Mouse (Mus musculus) forebrain, postnatal 0 days (tissue): ENCODE data around the gene S100a6. TPM values are rescaled to one million over a fixed set of nuclear protein-coding genes. Genes with fewer than 3 reads are reported as not detected.

Experiments used
- ATAC-seq: fragments of 200-750 bp; cut with Nextera tagmentation; 2 replicates; pipeline ENCODE4 v1.8.0; 2017; ENCODE audit warnings: mild to moderate bottlenecking, moderate library complexity
- DNase-seq: peaks from one replicate; pipeline ENCODE4 v3.0.0-alpha.2; 2015
- H3K27ac ChIP-seq: fragments of 300-500 bp; sonication (generic); 2 replicates; pipeline ENCODE4 v1.5.1; 2014; ENCODE audit warnings: low read depth, mild to moderate bottlenecking, antibody characterized with exemption, low read length, moderate library complexity, mixed read lengths
- H3K27me3 ChIP-seq: fragments of 300-500 bp; sonication (generic); 2 replicates; pipeline ENCODE4 v1.6.1; 2014; ENCODE audit warnings: mild to moderate bottlenecking, low read length, mixed read lengths; ENCODE audit not compliant: insufficient read depth
- H3K36me3 ChIP-seq: fragments of 300-500 bp; sonication (generic); 2 replicates; pipeline ENCODE4 v1.6.1; 2014; ENCODE audit warnings: mild to moderate bottlenecking, moderate library complexity; ENCODE audit not compliant: insufficient read depth
- H3K4me1 ChIP-seq: fragments of 300-500 bp; sonication (generic); 2 replicates; pipeline ENCODE4 v1.6.1; 2014; ENCODE audit warnings: antibody characterized with exemption; ENCODE audit not compliant: insufficient read depth
- H3K4me2 ChIP-seq: fragments of 300-500 bp; sonication (generic); 2 replicates; pipeline ENCODE4 v1.6.1; 2014; ENCODE audit warnings: low read depth, mild to moderate bottlenecking, moderate library complexity
- H3K4me3 ChIP-seq: fragments of 300-500 bp; sonication (generic); 2 replicates; pipeline ENCODE4 v1.5.1; 2014; ENCODE audit warnings: low read depth, low read length, mixed read lengths
- H3K9ac ChIP-seq: fragments of 300-500 bp; sonication (generic); 2 replicates; pipeline ENCODE4 v1.6.1; 2014; ENCODE audit warnings: mild to moderate bottlenecking
- H3K9me3 ChIP-seq: fragments of 300-500 bp; sonication (generic); 2 replicates; pipeline ENCODE4 v1.6.1; 2016; ENCODE audit warnings: low read length
- CTCF ChIP-seq: sonication (generic); IDR thresholded peaks from 2 replicates; pipeline ENCODE4 v1.5.1; 2016; ENCODE audit warnings: antibody characterized with exemption, control low read depth, low read depth
- WGBS: fragments of 180-500 bp; shearing (Covaris S2); extraction: QIAGEN DNeasy Blood & Tissue Kit; methylation state at CpG from one replicate; pipeline ENCODE4 v1.1.7; 2014; 5-methylcytosine and 5-hydroxymethylcytosine counted together
- polyA plus RNA-seq: library from polyadenylated mRNA; unstranded; fragments of >200 nt; fragmentation: Nextera tagmentation; extraction: Ambion mirVana; gene quantifications from 2 replicates; pipeline ENCODE4 v1.2.1, GENCODE M21; 2015
- total RNA-seq: library from RNA; depleted of rRNA; stranded (reverse); fragments of >200 nt; gene quantifications from 2 replicates; pipeline ENCODE4 v1.2.3, GENCODE M21; 2014

Gene S100a6
- total and polyA plus RNA-seq, 2 experiments from 2014 or later = 17.9 to 34.9 TPM

DNA sequence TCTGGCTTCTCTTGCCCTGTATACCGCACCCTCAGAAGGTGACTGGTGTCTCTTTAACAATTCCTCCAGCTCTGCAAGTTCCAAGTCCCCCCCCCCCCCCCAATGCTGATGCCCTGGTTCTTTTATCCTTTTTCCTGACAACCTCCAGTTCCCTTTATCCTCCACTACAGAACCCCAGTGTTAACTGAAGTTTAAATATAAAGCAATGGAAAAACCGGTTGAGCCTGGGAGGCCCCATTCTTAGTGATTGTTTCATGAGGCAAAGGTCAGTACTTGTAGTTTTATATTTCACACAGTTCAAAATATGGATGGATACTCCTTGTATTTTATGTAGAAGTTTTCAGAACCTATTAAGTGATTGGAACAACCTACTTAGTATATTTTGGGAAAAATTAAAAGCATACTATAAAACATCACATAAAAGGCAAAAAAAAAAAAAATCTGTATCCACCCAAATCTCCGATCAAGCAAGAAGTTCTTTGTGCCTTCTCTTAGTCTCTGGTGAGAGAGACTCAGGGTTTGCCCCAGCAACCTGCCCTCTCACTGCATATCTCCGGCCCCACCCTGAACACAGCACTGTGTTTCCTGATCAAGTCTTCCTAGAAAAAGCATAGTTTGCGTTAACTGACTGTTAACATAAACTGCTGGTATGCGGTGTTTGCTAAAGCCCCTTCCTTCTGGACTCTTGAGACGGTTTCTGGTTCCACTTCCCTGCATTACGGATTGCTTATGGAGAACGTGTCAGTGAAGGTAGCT lies 13.8 kb downstream of the S100a6 start:
- Histone ChIP-seq H3K36me3 (no peaks in the 10 kb centered on the region), H3K27ac (no peak overlapping the region), H3K4me1 (peaks cover 10% of the 10 kb centered on the region; the same call in 1 of the 2 replicates), H3K4me3 (no peak overlapping the region), H3K9ac (no peak overlapping the region), H3K4me2 (no peak overlapping the region), H3K9me3 (no peaks in the 10 kb centered on the region), H3K27me3 (no peaks in the 10 kb centered on the region)
- WGBS = 79% methylated on average over 9 of the region's 9 CpGs
- DNase-seq = no peak
- no peak for ATAC-seq
- TF ChIP-seq CTCF = no peak

DNA sequence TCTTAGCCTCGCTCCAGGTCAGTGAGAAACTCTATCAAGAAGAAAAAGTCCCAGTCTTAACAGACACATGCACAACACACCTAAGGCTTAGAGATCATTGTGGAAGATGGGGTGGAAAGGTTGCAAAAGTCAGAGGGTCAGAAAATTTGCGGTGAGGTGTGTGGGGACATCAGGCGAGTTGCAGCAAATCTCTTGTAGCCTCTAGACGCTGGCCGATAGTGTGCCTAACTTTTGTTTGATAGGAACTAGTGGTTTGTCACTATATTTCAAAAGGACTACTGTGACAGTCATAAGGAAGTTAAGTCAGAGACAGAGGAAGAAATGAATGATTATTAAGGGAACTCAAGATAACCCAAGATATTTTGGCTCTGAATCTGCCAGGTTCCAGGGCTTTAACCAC lies 14.7 kb downstream of the S100a6 start:
- WGBS = 96% methylated on average over 5 of the region's 5 CpGs
- no peaks in the 10 kb centered on the region for H3K27me3 ChIP-seq
- no peak overlapping the region for H3K4me2 ChIP-seq
- H3K36me3 ChIP-seq = no peaks in the 10 kb centered on the region
- no peak overlapping the region for H3K27ac ChIP-seq
- no peak for ATAC-seq
- H3K4me1 ChIP-seq = peaks cover 10% of the 10 kb centered on the region; the same call in 1 of the 2 replicates
- H3K9ac ChIP-seq = no peak overlapping the region
- DNase-seq = no peak
- TF ChIP-seq CTCF = no peak
- H3K9me3 ChIP-seq = no peaks in the 10 kb centered on the region
- no peak overlapping the region for H3K4me3 ChIP-seq

DNA sequence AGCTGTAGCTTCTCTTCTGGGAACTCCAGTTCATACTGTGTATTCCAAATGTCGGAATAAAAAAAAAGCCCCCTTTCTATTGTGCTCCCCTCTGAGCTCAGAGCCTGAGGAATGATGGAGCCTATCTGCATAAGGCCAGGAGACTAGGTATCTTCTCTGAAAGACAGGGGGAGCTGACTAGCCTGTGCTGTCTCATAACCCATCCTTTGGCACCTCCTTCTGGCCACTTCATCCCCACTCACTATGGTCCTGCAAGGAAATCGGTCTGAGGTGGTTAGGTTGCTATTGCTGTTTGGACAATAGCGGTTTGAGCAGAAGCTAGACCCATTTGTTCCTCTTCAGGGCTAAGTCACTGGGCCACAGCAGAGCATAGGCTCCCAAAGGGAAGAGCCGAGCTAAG lies 15.1 kb downstream of the S100a6 start:
- no peaks in the 10 kb centered on the region for H3K9me3 ChIP-seq
- H3K27me3 ChIP-seq = no peaks in the 10 kb centered on the region
- peaks cover 10% of the 10 kb centered on the region; the same call in 1 of the 2 replicates for H3K4me1 ChIP-seq
- H3K4me2 ChIP-seq = no peak overlapping the region
- DNase-seq = no peak
- ATAC-seq = peak; percentile 48; the same call in 1 of the 2 replicates
- no peak overlapping the region for H3K4me3 ChIP-seq
- no peak overlapping the region for H3K9ac ChIP-seq
- no peaks in the 10 kb centered on the region for H3K36me3 ChIP-seq
- WGBS = 59% methylated on average over 4 of the region's 4 CpGs
- no peak overlapping the region for H3K27ac ChIP-seq
- peak; percentile 68 for TF ChIP-seq CTCF

DNA sequence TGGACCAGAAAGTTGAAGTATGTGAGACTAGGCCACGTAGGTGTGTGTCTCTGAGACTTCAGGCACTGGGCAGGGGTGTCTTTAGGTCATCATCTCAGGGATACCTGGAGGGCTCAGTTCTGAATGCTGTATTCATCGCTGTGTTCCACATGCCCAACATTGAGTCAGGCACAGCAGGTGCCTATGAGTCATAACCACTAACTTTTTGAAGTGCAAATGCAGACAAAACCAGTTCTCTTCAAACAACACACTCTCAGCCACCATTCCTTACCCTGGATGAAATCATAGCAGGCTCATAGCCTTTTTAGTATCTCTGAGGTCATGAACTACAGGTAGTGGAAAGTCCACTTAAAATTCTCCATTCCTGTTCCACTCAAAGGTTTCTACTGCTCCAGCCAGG lies 16.6 kb downstream of the S100a6 start:
- WGBS = 73% methylated on average over 2 of the region's 2 CpGs
- H3K9ac ChIP-seq = no peak overlapping the region
- no peak for TF ChIP-seq CTCF

DNA sequence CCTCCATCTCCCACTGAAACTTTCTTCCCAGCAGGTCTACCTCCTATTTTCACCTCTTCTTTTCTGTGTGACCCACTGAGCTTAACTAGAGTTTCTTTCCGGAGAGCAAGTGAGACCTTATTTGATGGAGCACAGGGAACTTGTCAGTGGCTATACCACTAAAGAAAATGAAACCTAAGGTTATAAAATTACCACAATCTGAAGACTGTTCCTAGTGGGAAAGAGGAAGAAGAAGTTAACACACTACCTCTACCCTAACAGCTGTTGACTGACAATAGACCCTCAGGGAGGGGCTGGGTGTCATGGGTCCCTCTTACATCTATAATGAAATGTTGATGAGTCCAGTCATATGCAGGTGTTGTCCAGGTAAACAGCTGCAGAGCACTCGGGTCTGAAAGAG lies 19.3 kb downstream of the S100a6 start:
- 86% methylated on average over 2 of the region's 2 CpGs for WGBS
- H3K4me2 ChIP-seq = no peak overlapping the region
- ATAC-seq (no peak), DNase-seq (no peak)
- no peak overlapping the region for H3K27ac ChIP-seq
- no peak for TF ChIP-seq CTCF
- no peaks in the 10 kb centered on the region for H3K9me3 ChIP-seq
- no peaks in the 10 kb centered on the region for H3K27me3 ChIP-seq
- no peaks in the 10 kb centered on the region for H3K36me3 ChIP-seq
- no peak overlapping the region for H3K4me3 ChIP-seq
- H3K4me1 ChIP-seq = no peaks in the 10 kb centered on the region
- H3K9ac ChIP-seq = no peak overlapping the region

More for the DNA sequence above, 16.6 kb downstream of the S100a6 start:
- H3K27ac ChIP-seq = no peak overlapping the region
- no peak overlapping the region for H3K4me2 ChIP-seq
- H3K9me3 ChIP-seq = no peaks in the 10 kb centered on the region
- no peaks in the 10 kb centered on the region for H3K36me3 ChIP-seq
- H3K4me1 ChIP-seq = no peaks in the 10 kb centered on the region
- ATAC-seq (no peak), DNase-seq (no peak)
- H3K27me3 ChIP-seq = no peaks in the 10 kb centered on the region
- H3K4me3 ChIP-seq = no peak overlapping the region

DNA sequence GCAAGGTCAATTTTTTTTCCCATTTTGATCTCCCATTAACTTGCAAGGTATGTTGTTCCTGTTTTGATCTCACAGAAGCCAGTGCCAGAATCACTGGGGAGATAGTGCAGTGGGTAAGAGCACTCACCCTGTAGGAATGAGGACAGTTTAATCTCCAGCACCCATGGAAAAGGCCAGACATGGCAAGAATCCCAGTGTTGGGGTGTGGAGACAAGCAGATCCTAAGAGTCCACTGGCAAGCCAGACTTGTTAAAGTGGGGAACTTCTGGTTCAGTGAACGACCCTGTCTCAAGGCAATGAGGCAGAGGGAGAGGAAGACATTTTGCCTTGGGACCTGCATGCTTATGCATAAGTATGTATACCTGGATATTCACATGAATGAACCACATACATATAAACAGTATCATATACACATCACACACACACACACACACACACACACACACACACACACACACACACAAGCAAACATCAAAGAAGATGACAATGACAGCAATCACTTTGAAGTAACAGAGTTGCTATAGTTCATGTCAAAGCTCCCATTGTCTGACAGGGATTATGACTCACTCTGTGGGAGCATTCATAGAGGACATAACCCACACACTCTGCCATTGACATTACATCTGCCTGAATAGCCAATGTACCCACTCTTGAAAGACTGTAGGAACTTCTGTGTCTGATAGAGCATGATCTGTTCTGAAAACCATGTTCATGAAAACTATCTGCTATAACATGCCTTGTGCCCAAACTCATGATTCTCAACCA lies 26.0 kb downstream of the S100a6 start:
- no peak overlapping the region for H3K9ac ChIP-seq
- no peaks in the 10 kb centered on the region for H3K9me3 ChIP-seq
- no peak overlapping the region for H3K27ac ChIP-seq
- no peaks in the 10 kb centered on the region for H3K4me1 ChIP-seq
- H3K27me3 ChIP-seq = no peaks in the 10 kb centered on the region
- WGBS = 55% methylated on average over 1 of the region's 1 CpGs
- no peak overlapping the region for H3K4me2 ChIP-seq
- H3K36me3 ChIP-seq = no peaks in the 10 kb centered on the region
- no peak for TF ChIP-seq CTCF
- no peak for DNase-seq
- no peak overlapping the region for H3K4me3 ChIP-seq
- ATAC-seq = no peak
